In genomic region chr1:75342874-75343416, GRCm38 (mm10) we compare ENCODE assay signal across 8 mouse cellular contexts. TPM values are rescaled to one million over a fixed set of nuclear protein-coding genes. Genes with fewer than 3 reads are reported as not detected.
DNase-seq lines count a peak whose midpoint lies in the region; ATAC-seq and TF ChIP-seq lines count a peak whose summit lies in the region.

No protein-coding gene starts in this region.

- peak; percentile 69; the same call in 1 of the 2 replicates for TF ChIP-seq CTCF in testis, adult 2 months (IDR thresholded peaks at IDR 0.05; ENCODE audit: control insufficient read depth, insufficient read depth, insufficient replicate concordance, low read depth, low read length)

- no peak for TF ChIP-seq POLR2A in testis, adult 2 months (IDR thresholded peaks at IDR 0.05; ENCODE audit: control insufficient read depth, low read depth, low read length)

- peak; percentile 86 for DNase-seq in hindbrain, embryonic 11.5 days (ENCODE audit: low spot score)
- peak; percentile 8 for DNase-seq in T-cell, adult 2 months (ENCODE audit: low spot score)
- peak; percentile 57 to 71 for DNase-seq in heart, adult 9 months (ENCODE audit: low spot score in 2 of 2)
- peak; percentile 39 to 62 for DNase-seq in layer of hippocampus, postnatal 25 days (ENCODE audit: extremely low spot score in 1 of 2, low spot score in 1 of 2)

- peaks cover 13% of the 10 kb centered on the region for H3K4me1 ChIP-seq in hindbrain, embryonic 11.5 days (replicated peaks; ENCODE audit: control insufficient read depth, insufficient read depth, low read length)
- H3K4me1 ChIP-seq in hindbrain, embryonic 12.5 days = peaks cover 39% of the 10 kb centered on the region
- H3K4me1 ChIP-seq in midbrain, embryonic 15.5 days = peaks cover 30% of the 10 kb centered on the region
- H3K4me1 ChIP-seq in testis, adult 2 months (ENCODE audit: control insufficient read depth, insufficient read depth, low read length) = peaks cover 12% of the 10 kb centered on the region

- H3K4me2 ChIP-seq in hindbrain, embryonic 11.5 days (replicated peaks; ENCODE audit: low read depth, low read length) = no peak overlapping the region
- no peak overlapping the region for H3K4me2 ChIP-seq in hindbrain, embryonic 12.5 days (replicated peaks)
- no peak overlapping the region for H3K4me2 ChIP-seq in midbrain, embryonic 15.5 days

- H3K9ac ChIP-seq in hindbrain, embryonic 11.5 days (ENCODE audit: low read depth, low read length) = no peak overlapping the region
- H3K9ac ChIP-seq in hindbrain, embryonic 12.5 days = no peak overlapping the region
- no peak overlapping the region for H3K9ac ChIP-seq in midbrain, embryonic 15.5 days

- under 1% methylated on average over 8 of the region's 8 CpGs for WGBS in hindbrain, embryonic 11.5 days
- under 1% methylated on average over 8 of the region's 8 CpGs for WGBS in hindbrain, embryonic 12.5 days
- WGBS in midbrain, embryonic 15.5 days = under 1% methylated on average over 8 of the region's 8 CpGs

- no peak overlapping the region for H3K27ac ChIP-seq in hindbrain, embryonic 11.5 days (ENCODE audit: low read depth, low read length)
- H3K27ac ChIP-seq in hindbrain, embryonic 12.5 days = no peak overlapping the region
- no peak overlapping the region for H3K27ac ChIP-seq in midbrain, embryonic 15.5 days
- H3K27ac ChIP-seq in testis, adult 2 months (ENCODE audit: control insufficient read depth, insufficient read depth, low read depth, low read length) = no peak overlapping the region

- no peak for ATAC-seq in hindbrain, embryonic 11.5 days (ENCODE audit: low FRiP score)
- no peak for ATAC-seq in hindbrain, embryonic 12.5 days (ENCODE audit: low FRiP score)
- ATAC-seq in common myeloid progenitor, adult 5-6 weeks (replicated peaks; ENCODE audit: low read depth, poor library complexity, severe bottlenecking) = peak; percentile 83
- ATAC-seq in midbrain, embryonic 15.5 days (replicated peaks) = 0 out of 2 replicates have a peak, but pooled peaks have one; percentile 54

- H3K9me3 ChIP-seq in hindbrain, embryonic 11.5 days (ENCODE audit: control insufficient read depth, low read length) = no peaks in the 10 kb centered on the region
- H3K9me3 ChIP-seq in hindbrain, embryonic 12.5 days (replicated peaks) = no peaks in the 10 kb centered on the region
- no peaks in the 10 kb centered on the region for H3K9me3 ChIP-seq in midbrain, embryonic 15.5 days

- H3K4me3 ChIP-seq in hindbrain, embryonic 11.5 days (ENCODE audit: low read depth, low read length) = no peak overlapping the region
- H3K4me3 ChIP-seq in hindbrain, embryonic 12.5 days = no peak overlapping the region
- no peak overlapping the region for H3K4me3 ChIP-seq in midbrain, embryonic 15.5 days
- H3K4me3 ChIP-seq in testis, adult 2 months (ENCODE audit: control insufficient read depth, low read depth, low read length) = no peak overlapping the region

- H3K27me3 ChIP-seq in hindbrain, embryonic 11.5 days (ENCODE audit: control insufficient read depth, insufficient read depth, low read length) = no peaks in the 10 kb centered on the region; the same call in 1 of the 2 replicates
- peaks cover 7% of the 10 kb centered on the region; the same call in 1 of the 2 replicates for H3K27me3 ChIP-seq in hindbrain, embryonic 12.5 days
- no peaks in the 10 kb centered on the region for H3K27me3 ChIP-seq in midbrain, embryonic 15.5 days (replicated peaks)
- H3K27me3 ChIP-seq in testis, adult 2 months (ENCODE audit: control insufficient read depth, insufficient read depth, low read length) = no peaks in the 10 kb centered on the region

- H3K36me3 ChIP-seq in hindbrain, embryonic 11.5 days (ENCODE audit: control insufficient read depth, insufficient read depth, low read length) = no peaks in the 10 kb centered on the region
- H3K36me3 ChIP-seq in hindbrain, embryonic 12.5 days = no peaks in the 10 kb centered on the region
- no peaks in the 10 kb centered on the region for H3K36me3 ChIP-seq in midbrain, embryonic 15.5 days (replicated peaks)
- H3K36me3 ChIP-seq in testis, adult 2 months (ENCODE audit: control insufficient read depth, insufficient read depth, low read length) = no peaks in the 10 kb centered on the region

RNA-seq across cellular contexts. Expression of gene Des, which starts 17.2 kb away (rescaled TPM):
- 2.1 and 2.4 TPM in 2 replicates for polyA plus RNA-seq in hindbrain, embryonic 11.5 days (2014; fragmentation: Nextera tagmentation; extraction: Ambion mirVana)
- 2.3 and 10.5 TPM in 2 replicates for polyA plus RNA-seq in hindbrain, embryonic 12.5 days (2016; fragmentation: Nextera tagmentation; extraction: Ambion mirVana)
- total RNA-seq in common myeloid progenitor, adult 5-6 weeks (2017) = not detected in 2 replicates
- 1 to 10 TPM in 1 of 2 experiments, under 1 TPM in 1; 0.94 to 1.2 TPM for total RNA-seq in layer of hippocampus, postnatal 25 days (2021)
- polyA plus RNA-seq in midbrain, embryonic 15.5 days (2015; fragmentation: Nextera tagmentation; extraction: Ambion mirVana) = 1.5 and 2.0 TPM in 2 replicates
- 3.6 and 9.8 TPM in 2 replicates for polyA plus RNA-seq in testis, adult 2 months (2012; rRNA removed)

RNA-seq across cellular contexts. Expression of gene Dnpep, which starts 25.2 kb away (rescaled TPM):
- 154 and 165 TPM in 2 replicates for polyA plus RNA-seq in hindbrain, embryonic 11.5 days (2014; fragmentation: Nextera tagmentation; extraction: Ambion mirVana)
- 173 and 175 TPM in 2 replicates for polyA plus RNA-seq in hindbrain, embryonic 12.5 days (2016; fragmentation: Nextera tagmentation; extraction: Ambion mirVana)
- 28.7 and 37.5 TPM in 2 replicates for total RNA-seq in common myeloid progenitor, adult 5-6 weeks (2017)
- 10 to 100 TPM; 43.3 to 49.5 TPM for total RNA-seq in layer of hippocampus, postnatal 25 days (2021)
- polyA plus RNA-seq in midbrain, embryonic 15.5 days (2015; fragmentation: Nextera tagmentation; extraction: Ambion mirVana) = 152 and 162 TPM in 2 replicates
- 158 and 175 TPM in 2 replicates for polyA plus RNA-seq in testis, adult 2 months (2012; rRNA removed)

RNA-seq across cellular contexts. Expression of gene Speg, which starts 32.2 kb away (rescaled TPM):
- 11.1 and 12.7 TPM in 2 replicates for polyA plus RNA-seq in hindbrain, embryonic 11.5 days (2014; fragmentation: Nextera tagmentation; extraction: Ambion mirVana)
- 19.1 and 19.7 TPM in 2 replicates for polyA plus RNA-seq in hindbrain, embryonic 12.5 days (2016; fragmentation: Nextera tagmentation; extraction: Ambion mirVana)
- total RNA-seq in common myeloid progenitor, adult 5-6 weeks (2017) = not detected in 2 replicates
- total RNA-seq in layer of hippocampus, postnatal 25 days (2021) = 100 to 1,000 TPM; 154 to 196 TPM
- 20.8 and 21.3 TPM in 2 replicates for polyA plus RNA-seq in midbrain, embryonic 15.5 days (2015; fragmentation: Nextera tagmentation; extraction: Ambion mirVana)
- 1.4 and 5.8 TPM in 2 replicates for polyA plus RNA-seq in testis, adult 2 months (2012; rRNA removed)

Comparison
In these comparisons a context has a peak if more than half of its experiments do, and no peak if none do; other contexts are left out.
1. ATAC-seq: peak in common myeloid progenitor, adult 5-6 weeks (single experiment) and midbrain, embryonic 15.5 days (single experiment); none in hindbrain, embryonic 11.5 days (single experiment) and hindbrain, embryonic 12.5 days (single experiment).
2. DNase-seq: peak in every context shown above with its lines; median percentile 86 in hindbrain, embryonic 11.5 days; 64 in heart, adult 9 months; 50 in layer of hippocampus, postnatal 25 days; 8 in T-cell, adult 2 months.